Mouse (Mus musculus) adipose tissue, adult 10 weeks (tissue): ENCODE results near the gene Fam19a4. TPM values are rescaled to one million over a fixed set of nuclear protein-coding genes. Genes with fewer than 3 reads are reported as not detected.

Experiments used
- polyA plus RNA-seq: library from polyadenylated mRNA; stranded (reverse); fragments of 350-450 nt; fragmentation: Illumina TruSeq; extraction: RNeasy Lipid Tissue Mini Kit (QIAGEN cat#74804); gene quantifications from one replicate; pipeline ENCODE4 v1.2.3, GENCODE M21; 2014; ENCODE audit warnings: low read depth, low replicate concordance

Gene Fam19a4
- polyA plus RNA-seq = not detected

GRCm38 (mm10) chr6:97060074-97060681 lies at the start of gene Fam19a4:
Gene Fam19a4, minus strand, starts transcription at chr6:97060413.

Other genes starting within 250 kb of the Fam19a4 start
- gene Eogt, start 88.8 kb upstream of the Fam19a4 start, polyA plus RNA-seq = 12.0 TPM
- gene Tmf1, start 118.7 kb upstream of the Fam19a4 start, polyA plus RNA-seq = 23.9 TPM
- gene Uba3, start 145.2 kb upstream of the Fam19a4 start, polyA plus RNA-seq = 43.9 TPM
- 72.7 TPM for gene Arl6ip5, start 150.3 kb upstream of the Fam19a4 start, polyA plus RNA-seq
- gene Lmod3, start 192.3 kb upstream of the Fam19a4 start, polyA plus RNA-seq = not detected